Mouse (Mus musculus) kidney, adult 2 months (tissue): ENCODE results near the gene Dcdc2b.

ENCODE experiments used
- CTCF ChIP-seq: fragments of 200-500 bp; conservative IDR thresholded peaks from 2 replicates; pipeline ENCODE4 v1.5.1; 2011; ENCODE audit warnings: low read depth, mild to moderate bottlenecking, control low read depth, low read length, moderate library complexity, mixed read lengths; ENCODE audit not compliant: insufficient read depth, insufficient read length
- POLR2A ChIP-seq: fragments of 200-500 bp; IDR thresholded peaks from one replicate; pipeline ENCODE4 v1.6.1; 2011; ENCODE audit warnings: low read depth, low read length, control low read depth

DNA sequence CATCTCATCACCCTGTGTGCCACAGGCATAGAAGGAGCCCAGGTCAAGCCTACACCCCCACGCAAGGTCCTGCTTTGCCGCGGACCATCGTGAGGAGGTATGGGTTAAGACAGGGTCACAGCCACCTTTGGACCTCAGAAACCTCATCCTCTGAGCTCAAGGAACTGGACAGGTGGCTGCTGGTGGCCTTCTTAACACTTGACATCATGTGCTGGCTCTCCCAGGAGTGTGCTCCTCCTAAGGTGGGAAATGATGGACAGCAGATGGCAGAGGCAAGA, 41.0 kb downstream of the Dcdc2b start:
- TF ChIP-seq CTCF (no peak), POLR2A (no peak)
